Mouse (Mus musculus): ENCODE data around the gene Zfp157. TPM values are rescaled to one million over a fixed set of nuclear protein-coding genes. Genes with fewer than 3 reads are reported as not detected.
"Not testable (repeated sequence)": the region's sequence is repeated elsewhere in the genome, so short reads cannot be mapped to it uniquely, and the experiment has no call there.

The Zfp157 gene
- 1 to 10 TPM; 2.0 to 2.5 (median 2.3) TPM for total RNA-seq (2022)

DNA sequence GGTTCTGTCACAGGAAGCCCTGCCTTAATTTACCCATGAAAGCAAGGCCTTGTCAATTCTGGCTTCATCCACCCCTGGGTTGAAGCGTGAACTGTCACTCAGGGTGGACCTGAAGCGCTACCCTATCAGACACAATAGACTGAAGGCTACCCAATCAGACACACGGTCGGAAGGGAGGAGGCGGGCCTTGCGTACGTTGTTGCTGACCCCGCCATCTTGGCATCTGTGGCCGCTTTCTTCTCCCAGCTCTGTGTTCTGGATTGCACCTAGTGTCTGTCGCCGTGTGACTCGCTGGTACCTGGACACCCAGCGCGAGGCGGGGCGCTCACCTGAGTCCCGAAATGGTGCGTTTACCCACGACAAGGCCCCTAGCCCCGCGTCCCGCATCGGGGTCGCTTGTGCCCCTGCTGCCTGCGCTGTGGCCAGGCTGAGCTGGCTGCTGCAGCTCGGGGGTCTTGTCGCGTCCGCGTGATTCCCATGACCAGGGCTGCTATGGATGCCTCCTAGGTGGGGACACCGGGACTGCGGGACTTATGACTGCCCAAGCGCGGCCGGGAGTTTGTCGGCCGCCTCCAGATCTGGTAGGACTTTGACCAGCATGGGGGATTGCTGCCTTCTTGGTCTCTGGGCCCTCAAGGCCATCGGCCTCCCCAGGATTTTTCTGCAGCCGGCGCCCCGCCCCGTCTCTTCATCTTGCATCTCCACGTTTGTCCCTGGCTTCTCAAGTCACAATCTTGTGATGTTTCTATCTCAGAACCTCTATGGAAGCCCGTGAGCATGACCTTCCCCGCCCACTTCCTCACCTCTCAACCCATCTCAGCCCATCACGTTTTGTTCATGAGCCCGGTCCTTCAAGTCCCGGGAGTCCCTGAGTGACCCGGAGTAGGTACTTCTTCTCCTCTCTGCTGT, at the start of gene Zfp157:
TSS of gene Zfp157 (plus strand) at position 183 of the 909 bp plus-strand sequence.
- DNase-seq (ENCODE audit: low spot score in 2 of 2): peak; percentile 78 to 81

DNA sequence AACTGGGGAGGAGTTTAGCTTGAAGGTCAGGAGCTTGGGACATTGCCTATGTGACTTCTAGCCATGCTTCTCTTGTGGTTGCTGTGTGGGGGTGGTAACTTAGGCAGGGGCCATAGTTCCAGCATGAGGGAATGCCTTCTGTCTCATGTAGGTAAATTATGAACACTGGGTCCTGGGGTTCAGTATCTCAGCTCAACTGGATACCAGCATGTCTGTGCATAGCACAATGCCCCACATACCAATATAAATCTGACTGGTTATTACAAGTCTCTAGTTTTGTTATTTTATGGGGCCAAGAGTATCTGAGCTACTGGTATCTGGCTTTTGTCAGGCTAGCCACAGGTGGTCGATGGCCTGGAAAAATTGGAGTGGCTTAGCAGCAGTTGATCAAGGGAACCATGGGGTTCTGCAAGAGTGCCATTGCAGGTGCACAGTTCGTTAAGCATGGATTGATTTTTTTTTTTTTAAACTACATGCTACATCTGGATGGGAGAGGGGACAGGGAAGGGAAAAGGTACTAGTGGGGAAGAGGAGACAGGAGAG, 43.4 kb upstream of the Zfp157 start:
- DNase-seq (ENCODE audit: low spot score in 2 of 2): no peak

GRCm38 (mm10) chr5:138400431-138400830, 40.8 kb upstream of the Zfp157 start:
- DNase-seq (ENCODE audit: low spot score in 2 of 2): not testable (repeated sequence)

GRCm38 (mm10) chr5:138458371-138458770, 17.1 kb downstream of the Zfp157 start:
- no peak for DNase-seq (ENCODE audit: low spot score in 2 of 2)

DNA sequence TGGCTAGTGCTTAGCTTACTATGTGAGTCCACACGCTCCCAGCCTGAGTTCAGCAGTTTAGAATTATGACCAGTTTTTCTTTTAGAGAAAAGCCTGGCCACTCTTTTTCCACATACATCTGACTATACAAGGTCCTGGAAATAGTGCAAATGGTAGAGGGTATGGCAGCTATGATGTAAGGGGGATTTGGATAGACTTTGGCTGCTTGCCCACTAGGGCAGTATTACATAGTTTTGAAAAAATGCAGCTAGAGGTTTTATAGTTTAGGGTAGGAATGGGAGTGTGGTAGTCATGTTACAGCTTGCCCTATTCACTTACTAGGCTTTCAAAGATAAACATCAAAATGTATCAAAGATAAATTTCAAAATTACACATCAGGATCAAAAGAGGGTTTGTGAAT, 17.8 kb downstream of the Zfp157 start:
- no peak for DNase-seq (ENCODE audit: low spot score in 2 of 2)

- DNase-seq (ENCODE audit: low spot score in 2 of 2): peak in 1 of 2 experiments; percentile 13
Observed at GRCm38 (mm10) chr5:138473601-138474000, 32.3 kb downstream of the Zfp157 start.

DNA sequence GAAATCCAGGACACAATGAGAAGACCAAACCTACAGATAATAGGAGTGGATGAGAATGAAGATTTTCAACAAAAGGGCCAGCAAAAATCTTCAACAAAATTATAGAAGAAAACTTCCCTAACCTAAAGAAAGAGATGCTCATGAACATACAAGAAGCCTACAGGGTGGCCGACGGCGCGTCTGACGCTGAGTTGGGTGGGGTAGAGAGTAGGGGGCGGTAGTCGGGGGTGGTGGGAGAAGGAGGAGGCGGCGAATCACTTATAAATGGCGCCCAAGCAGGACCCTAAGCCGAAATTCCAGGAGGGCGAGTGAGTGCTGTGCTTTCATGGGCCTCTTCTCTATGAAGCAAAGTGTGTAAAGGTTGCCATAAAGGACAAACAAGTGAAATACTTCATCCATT, 63.3 kb downstream of the Zfp157 start:
- DNase-seq (ENCODE audit: low spot score in 2 of 2): not testable (repeated sequence)

Other genes with a start within 250 kb of the Zfp157 start
- gene Mblac1, start 247.2 kb upstream of the Zfp157 start, total RNA-seq (2022): 1 to 10 TPM; 1.5 to 2.3 (median 1.8) TPM
- under 1 TPM; 0.12 to 0.38 (median 0.19) TPM for gene Nxpe5, start 215.6 kb upstream of the Zfp157 start, total RNA-seq (2022)
- 10 to 100 TPM; 51.1 to 57.2 (median 53.1) TPM for gene Lamtor4, start 186.0 kb upstream of the Zfp157 start, total RNA-seq (2022)
- 1 to 10 TPM; 1.4 to 3.0 (median 2.3) TPM for gene BC037034, start 177.4 kb upstream of the Zfp157 start, total RNA-seq (2022)
- gene Gal3st4, start 168.6 kb upstream of the Zfp157 start, total RNA-seq (2022): under 1 TPM in 1 of 4 experiments, not detected in 3; 0.16 TPM
- not detected for gene Gm43720, start 161.5 kb upstream of the Zfp157 start, total RNA-seq (2022)
- under 1 TPM in 2 of 4 experiments, not detected in 2; 0.10 to 0.22 TPM for gene Gpc2, start 161.5 kb upstream of the Zfp157 start, total RNA-seq (2022)
- gene Stag3, start 161.2 kb upstream of the Zfp157 start, total RNA-seq (2022): not detected
- gene Pvrig, start 99.5 kb upstream of the Zfp157 start, total RNA-seq (2022): not detected
- not detected for gene 1700123K08Rik, start 123.2 kb downstream of the Zfp157 start, total RNA-seq (2022)
- gene Zfp68, start 178.3 kb downstream of the Zfp157 start, total RNA-seq (2022): 10 to 100 TPM; 13.9 to 19.7 (median 17.5) TPM
- 1 to 10 TPM; 2.3 to 2.9 (median 2.8) TPM for gene A430033K04Rik, start 181.4 kb downstream of the Zfp157 start, total RNA-seq (2022)